Mouse (Mus musculus) thymus, adult 2 months (tissue): Measurements from ENCODE around the gene Cd200r1.

Source experiments
- CTCF ChIP-seq: fragments of 200-500 bp; IDR thresholded peaks from 2 replicates; pipeline ENCODE4 v1.5.1; 2012; ENCODE audit warnings: mild to moderate bottlenecking, control low read depth, low read length, moderate library complexity, borderline replicate concordance; ENCODE audit not compliant: control insufficient read depth, poor library complexity, insufficient read depth; ENCODE audit errors: extremely low read depth
- POLR2A ChIP-seq: fragments of 200-500 bp; IDR thresholded peaks from 2 replicates; pipeline ENCODE4 v1.6.1; 2012; ENCODE audit warnings: mild to moderate bottlenecking, low read length, control low read depth, moderate library complexity; ENCODE audit not compliant: control insufficient read depth, poor library complexity, insufficient read depth; ENCODE audit errors: extremely low read depth

GRCm38 (mm10) chr16:44727525-44727924 lies 38.0 kb upstream of the Cd200r1 start:
- TF ChIP-seq CTCF = no peak
- no peak for TF ChIP-seq POLR2A
